Mouse (Mus musculus) heart, embryonic 14.5 days (tissue): ENCODE results near the gene Plac9a. TPM values are rescaled to one million over a fixed set of nuclear protein-coding genes. Genes with fewer than 3 reads are reported as not detected.

Experiments used
- polyA plus RNA-seq: library from polyadenylated mRNA; unstranded; fragments of >200 nt; fragmentation: Nextera tagmentation; extraction: Ambion mirVana; gene quantifications from 2 replicates; pipeline ENCODE4 v1.2.1, GENCODE M21; 2014

The Plac9a gene
- polyA plus RNA-seq, 1 experiment from 2014 or later = not detected

Other genes starting within 250 kb of the Plac9a start
- 99.2 and 105 TPM in 2 replicates for gene Ppif, start 208.9 kb downstream of the Plac9a start, polyA plus RNA-seq
- 31.8 and 33.0 TPM in 2 replicates for gene Zcchc24, start 134.1 kb downstream of the Plac9a start, polyA plus RNA-seq
- 29.4 and 30.2 TPM in 2 replicates for gene Anxa11, start 60.9 kb downstream of the Plac9a start, polyA plus RNA-seq
- gene Tmem254a, start 24.6 kb upstream of the Plac9a start, polyA plus RNA-seq = 3.0 and 3.1 TPM in 2 replicates
- gene Cphx1, start 35.2 kb upstream of the Plac9a start, polyA plus RNA-seq = 0.16 TPM in 1 of 2 replicates, not detected in the other
- gene Duxbl1, start 75.5 kb upstream of the Plac9a start, polyA plus RNA-seq = 0.23 and 0.62 TPM in 2 replicates
- 5.9 and 7.5 TPM in 2 replicates for gene Gm9780, start 139.6 kb upstream of the Plac9a start, polyA plus RNA-seq
- gene Tmem254c, start 164.3 kb upstream of the Plac9a start, polyA plus RNA-seq = 28.1 and 29.2 TPM in 2 replicates
- gene Cphx2, start 178.4 kb upstream of the Plac9a start, polyA plus RNA-seq = not detected in 2 replicates
- gene Cphx3, start 179.2 kb upstream of the Plac9a start, polyA plus RNA-seq = not detected in 2 replicates
- gene Duxbl2, start 215.2 kb upstream of the Plac9a start, polyA plus RNA-seq = 0.98 TPM in 1 of 2 replicates, not detected in the other